Mouse (Mus musculus) leukemia stem cell, adult 10-12 weeks (primary cell): Measurements from ENCODE around the gene Tmem89. TPM values are rescaled to one million over a fixed set of nuclear protein-coding genes. Genes with fewer than 3 reads are reported as not detected.

ENCODE experiments used
- polyA plus RNA-seq: library from polyadenylated mRNA; stranded (reverse); fragments of >175 nt; gene quantifications from 2 replicates; pipeline ENCODE4 v1.2.3, GENCODE M21; 2012; ENCODE audit warnings: low replicate concordance

The Tmem89 gene
- polyA plus RNA-seq = not detected in 2 replicates

GRCm38 (mm10) chr9:108914491-108914890, at the start of gene Tmem89:
Gene Tmem89, plus strand, starts transcription at chr9:108914619.

GRCm38 (mm10) chr9:108936418-108937364, 22.3 kb downstream of the Tmem89 start, which contains the start of gene Uqcrc1:
Gene Uqcrc1, plus strand, starts transcription at chr9:108936633.

GRCm38 (mm10) chr9:108953081-108953636, 38.7 kb downstream of the Tmem89 start, which contains the start of gene Col7a1:
Gene Col7a1, plus strand, starts transcription at chr9:108953586.

Other genes with a start within 250 kb of the Tmem89 start
- 15.9 and 24.3 TPM in 2 replicates for gene Prkar2a, start 225.3 kb upstream of the Tmem89 start, polyA plus RNA-seq
- gene Ip6k2, start 130.8 kb upstream of the Tmem89 start, polyA plus RNA-seq = 20.1 and 24.8 TPM in 2 replicates
- gene Nckipsd, start 106.3 kb upstream of the Tmem89 start, polyA plus RNA-seq = 7.7 and 13.2 TPM in 2 replicates
- gene Celsr3, start 88.3 kb upstream of the Tmem89 start, polyA plus RNA-seq = 0.09 and 0.69 TPM in 2 replicates
- 5.3 and 8.4 TPM in 2 replicates for gene Slc26a6, start 61.3 kb upstream of the Tmem89 start, polyA plus RNA-seq
- 422 and 705 TPM in 2 replicates for gene Uqcrc1, start 22.0 kb downstream of the Tmem89 start, polyA plus RNA-seq
- 1.0 and 1.1 TPM in 2 replicates for gene Col7a1, start 39.0 kb downstream of the Tmem89 start, polyA plus RNA-seq
- gene Ucn2, start 71.4 kb downstream of the Tmem89 start, polyA plus RNA-seq = not detected in 2 replicates
- 1.0 and 2.1 TPM in 2 replicates for gene Pfkfb4, start 77.2 kb downstream of the Tmem89 start, polyA plus RNA-seq
- gene Shisa5, start 123.9 kb downstream of the Tmem89 start, polyA plus RNA-seq = 2,043 and 2,626 TPM in 2 replicates
- gene Trex1, start 145.1 kb downstream of the Tmem89 start, polyA plus RNA-seq = 14.6 and 37.0 TPM in 2 replicates
- 6.7 and 7.7 TPM in 2 replicates for gene Atrip, start 159.5 kb downstream of the Tmem89 start, polyA plus RNA-seq
- 3.2 and 8.2 TPM in 2 replicates for gene Ccdc51, start 167.9 kb downstream of the Tmem89 start, polyA plus RNA-seq
- gene Tma7, start 168.0 kb downstream of the Tmem89 start, polyA plus RNA-seq = 89.1 and 139 TPM in 2 replicates
- 0.17 and 0.63 TPM in 2 replicates for gene Plxnb1, start 180.8 kb downstream of the Tmem89 start, polyA plus RNA-seq
- not detected in 2 replicates for gene Fbxw21, start 247.4 kb downstream of the Tmem89 start, polyA plus RNA-seq